Mouse (Mus musculus) limb, embryonic 11.5 days (tissue): ENCODE data around the gene Slit3. TPM values are rescaled to one million over a fixed set of nuclear protein-coding genes. Genes with fewer than 3 reads are reported as not detected.

Source experiments
- ATAC-seq: fragments of 200-750 bp; cut with Nextera tagmentation; 2 replicates; pipeline ENCODE4 v1.8.0; 2017; ENCODE audit warnings: low read depth; ENCODE audit not compliant: insufficient number of reproducible peaks, low FRiP score, low TSS enrichment
- DNase-seq: peaks from one replicate; pipeline ENCODE4 v3.0.0-alpha.2; 2015; ENCODE audit warnings: low spot score
- H3K27ac ChIP-seq: fragments of 300-500 bp; sonication (generic); replicated peaks from 2 replicates; pipeline ENCODE4 v1.5.1; 2014; ENCODE audit warnings: low read depth, mild to moderate bottlenecking, low read length
- H3K27me3 ChIP-seq: fragments of 300-500 bp; sonication (generic); 2 replicates; pipeline ENCODE4 v1.6.1; 2014; ENCODE audit warnings: mild to moderate bottlenecking, low read length, mixed read lengths; ENCODE audit not compliant: control insufficient read depth, insufficient read depth
- H3K36me3 ChIP-seq: fragments of 300-500 bp; sonication (generic); 2 replicates; pipeline ENCODE4 v1.6.1; 2014; ENCODE audit warnings: mild to moderate bottlenecking, low read length, moderate library complexity, mixed read lengths; ENCODE audit not compliant: control insufficient read depth, insufficient read depth
- H3K4me1 ChIP-seq: fragments of 300-500 bp; sonication (generic); 2 replicates; pipeline ENCODE4 v1.6.1; 2014; ENCODE audit warnings: low read length, mixed read lengths; ENCODE audit not compliant: control insufficient read depth, insufficient read depth
- H3K4me2 ChIP-seq: fragments of 300-500 bp; sonication (generic); 2 replicates; pipeline ENCODE4 v1.6.1; 2014; ENCODE audit warnings: low read depth, mild to moderate bottlenecking, moderate library complexity; ENCODE audit not compliant: severe bottlenecking
- H3K4me3 ChIP-seq: fragments of 300-500 bp; sonication (generic); 2 replicates; pipeline ENCODE4 v1.5.1; 2014; ENCODE audit warnings: low read depth, low read length
- H3K9ac ChIP-seq: fragments of 300-500 bp; sonication (generic); 2 replicates; pipeline ENCODE4 v1.6.1; 2014; ENCODE audit warnings: mild to moderate bottlenecking, low read length
- H3K9me3 ChIP-seq: fragments of 300-500 bp; sonication (generic); 2 replicates; pipeline ENCODE4 v1.6.1; 2016; ENCODE audit warnings: low read length; ENCODE audit not compliant: control insufficient read depth
- WGBS: fragments of 180-500 bp; shearing (Covaris S2); extraction: QIAGEN DNeasy Blood & Tissue Kit; methylation state at CpG from one replicate; pipeline ENCODE4 v1.1.7; 2014; 5-methylcytosine and 5-hydroxymethylcytosine counted together
- polyA plus RNA-seq: library from polyadenylated mRNA; unstranded; fragments of >200 nt; fragmentation: Nextera tagmentation; extraction: Ambion mirVana; gene quantifications from 2 replicates; pipeline ENCODE4 v1.2.1, GENCODE M21; 2014

The Slit3 gene
- polyA plus RNA-seq, 1 experiment from 2014 or later, result 30.6 TPM

- Histone ChIP-seq H3K9ac (no peak overlapping the region), H3K9me3 (no peaks in the 10 kb centered on the region), H3K36me3 (no peaks in the 10 kb centered on the region), H3K27ac (no peak overlapping the region), H3K27me3 (no peaks in the 10 kb centered on the region), H3K4me1 (no peaks in the 10 kb centered on the region), H3K4me2 (no peak overlapping the region), H3K4me3 (no peak overlapping the region)
- WGBS, result 83% methylated on average over 2 of the region's 2 CpGs
- DNase-seq (no peak), ATAC-seq (no peak)
Observed at GRCm38 (mm10) chr11:35087454-35087853, 33.6 kb upstream of the Slit3 start.

DNA sequence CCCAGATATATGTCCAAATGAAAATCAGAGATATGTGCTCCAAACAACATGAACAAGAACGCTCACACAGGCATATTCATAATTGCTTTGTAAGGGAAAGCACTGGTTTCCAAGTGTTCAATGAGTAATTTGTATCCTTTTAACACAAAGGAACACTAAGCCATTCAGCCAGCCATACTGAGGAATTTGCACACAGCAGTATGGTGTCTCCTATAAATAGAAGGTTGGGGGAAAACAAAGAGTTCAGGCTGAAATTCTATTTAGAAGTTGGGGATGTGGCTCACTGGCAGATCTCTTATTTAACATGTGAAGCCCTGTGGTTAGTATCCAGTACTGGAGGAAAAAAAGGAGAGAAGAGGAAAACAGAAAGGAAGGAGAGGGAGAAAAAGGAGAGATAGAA, 32.9 kb upstream of the Slit3 start:
- H3K9me3 ChIP-seq, result no peaks in the 10 kb centered on the region
- H3K27me3 ChIP-seq, result no peaks in the 10 kb centered on the region
- H3K4me3 ChIP-seq, result no peak overlapping the region
- 86% methylated on average over 1 of the region's 1 CpGs for WGBS
- ATAC-seq, result no peak
- no peak overlapping the region for H3K9ac ChIP-seq
- no peak for DNase-seq
- no peaks in the 10 kb centered on the region for H3K36me3 ChIP-seq
- H3K4me2 ChIP-seq, result no peak overlapping the region
- H3K27ac ChIP-seq, result no peak overlapping the region
- no peaks in the 10 kb centered on the region for H3K4me1 ChIP-seq

DNA sequence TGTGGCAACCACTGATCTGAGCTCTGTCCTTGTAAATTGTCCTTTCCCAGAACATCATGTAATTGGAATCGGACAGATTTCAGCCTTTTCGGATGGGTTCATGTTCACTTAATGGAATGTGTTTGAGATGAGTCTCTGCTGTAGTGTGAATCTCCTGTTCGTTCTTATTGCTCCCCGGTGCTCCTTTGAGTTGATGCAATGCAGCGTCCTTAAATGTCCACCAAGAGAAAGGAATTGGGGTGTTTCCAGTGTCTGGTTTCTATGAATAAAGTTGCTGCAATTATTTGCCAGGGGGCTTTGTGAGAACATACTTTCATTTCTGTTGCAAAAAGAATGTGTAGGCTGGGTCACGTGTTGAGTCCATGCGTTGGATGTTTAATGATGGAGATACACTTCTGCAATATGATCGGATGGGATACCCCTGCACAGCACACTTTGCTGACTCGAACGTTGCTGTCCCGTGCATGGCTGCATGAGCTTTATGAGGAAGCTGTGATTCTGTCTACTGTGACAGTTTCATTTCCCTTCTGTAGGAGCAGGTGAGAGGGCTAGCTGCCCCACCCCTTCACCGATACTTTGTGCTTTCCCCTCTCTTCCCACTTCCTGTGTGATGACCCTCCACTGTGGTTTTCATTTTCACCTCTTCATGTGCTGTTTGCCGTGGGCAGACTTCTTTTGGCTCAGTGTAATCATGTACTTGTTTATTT, 30.2 kb upstream of the Slit3 start:
- H3K9ac ChIP-seq, result no peak overlapping the region
- no peak overlapping the region for H3K4me2 ChIP-seq
- no peak overlapping the region for H3K4me3 ChIP-seq
- DNase-seq, result no peak
- no peaks in the 10 kb centered on the region for H3K36me3 ChIP-seq
- ATAC-seq, result no peak
- no peaks in the 10 kb centered on the region for H3K4me1 ChIP-seq
- no peak overlapping the region for H3K27ac ChIP-seq
- WGBS, result 91% methylated on average over 13 of the region's 13 CpGs
- no peaks in the 10 kb centered on the region for H3K27me3 ChIP-seq
- H3K9me3 ChIP-seq, result no peaks in the 10 kb centered on the region

DNA sequence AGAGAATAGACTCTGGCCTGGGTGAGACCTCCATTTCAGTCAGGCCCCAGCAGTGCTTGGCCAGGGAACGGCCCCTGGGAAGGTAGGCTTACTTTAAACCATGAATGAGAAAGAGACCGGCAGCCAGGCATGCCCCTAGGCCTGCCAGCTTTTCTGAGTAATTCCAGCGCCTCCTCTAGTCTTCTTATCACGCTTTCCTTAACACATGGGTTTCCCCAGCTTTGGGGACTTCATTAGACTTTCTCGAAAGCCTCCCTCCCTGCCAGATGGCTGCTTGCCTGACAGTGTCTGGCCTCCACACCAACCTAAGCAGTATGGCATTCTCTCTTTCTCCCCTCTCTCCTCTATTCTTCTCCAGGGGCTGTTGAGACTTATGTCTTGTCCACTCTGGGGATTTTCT, 24.5 kb upstream of the Slit3 start:
- no peak for ATAC-seq
- H3K9ac ChIP-seq, result no peak overlapping the region

GRCm38 (mm10) chr11:35109781-35110180, 11.2 kb upstream of the Slit3 start:
- Histone ChIP-seq H3K9ac (no peak overlapping the region), H3K27ac (no peak overlapping the region), H3K4me3 (no peak overlapping the region), H3K9me3 (no peaks in the 10 kb centered on the region), H3K36me3 (no peaks in the 10 kb centered on the region), H3K4me1 (no peaks in the 10 kb centered on the region), H3K4me2 (no peak overlapping the region), H3K27me3 (no peaks in the 10 kb centered on the region)
- DNase-seq, result no peak
- 64% methylated on average over 4 of the region's 4 CpGs for WGBS
- no peak for ATAC-seq

More for the DNA sequence above, 24.5 kb upstream of the Slit3 start:
- no peak overlapping the region for H3K4me2 ChIP-seq
- 51% methylated on average over 5 of the region's 5 CpGs for WGBS
- H3K9me3 ChIP-seq, result no peaks in the 10 kb centered on the region
- DNase-seq, result no peak
- no peaks in the 10 kb centered on the region for H3K36me3 ChIP-seq
- H3K27me3 ChIP-seq, result no peaks in the 10 kb centered on the region
- H3K27ac ChIP-seq, result no peak overlapping the region
- H3K4me3 ChIP-seq, result no peak overlapping the region
- H3K4me1 ChIP-seq, result no peaks in the 10 kb centered on the region

DNA sequence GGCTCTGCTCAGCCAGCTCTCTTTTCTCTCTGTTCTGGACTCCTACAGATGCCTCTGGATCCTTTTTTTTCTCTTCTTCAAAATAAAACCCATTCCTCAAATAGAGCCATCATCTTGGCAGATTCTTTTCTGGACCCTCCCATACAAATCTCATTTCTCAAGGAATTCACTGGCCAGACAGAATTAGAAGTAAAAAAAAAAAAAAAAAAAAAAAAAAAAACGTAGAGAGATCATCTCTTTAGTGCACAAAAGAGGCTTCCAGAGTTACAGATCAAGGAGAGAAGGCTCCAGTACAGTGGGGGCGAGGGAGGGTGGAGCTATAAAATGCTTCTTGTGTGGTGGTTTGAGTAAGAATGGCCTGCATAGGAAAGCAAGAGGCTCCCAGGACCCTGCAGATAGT, 10.2 kb upstream of the Slit3 start:
- Histone ChIP-seq H3K9me3 (no peaks in the 10 kb centered on the region), H3K36me3 (no peaks in the 10 kb centered on the region), H3K4me2 (no peak overlapping the region), H3K4me1 (no peaks in the 10 kb centered on the region), H3K27me3 (no peaks in the 10 kb centered on the region), H3K9ac (no peak overlapping the region), H3K27ac (no peak overlapping the region), H3K4me3 (no peak overlapping the region)
- 47% methylated on average over 2 of the region's 2 CpGs for WGBS
- no peak for ATAC-seq
- DNase-seq, result no peak

DNA sequence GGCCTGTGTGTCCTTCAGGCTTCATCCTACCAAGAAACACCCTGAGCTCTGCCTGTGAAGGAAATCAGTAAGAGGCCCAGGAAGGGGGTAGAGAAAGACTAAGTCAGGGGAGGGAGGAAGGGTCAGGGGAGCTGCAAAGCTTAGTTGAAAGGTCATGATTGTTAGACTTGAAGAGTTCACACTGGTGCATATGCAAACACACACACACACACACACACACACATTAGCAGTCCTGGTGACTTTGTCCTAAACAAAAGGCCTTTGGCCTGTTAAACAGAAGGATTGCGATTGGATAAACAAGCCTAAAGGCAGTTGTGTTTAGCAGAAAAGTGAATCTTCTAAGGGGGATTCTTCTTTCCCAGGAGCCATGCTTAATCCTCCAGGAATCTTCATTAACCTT, 7.7 kb upstream of the Slit3 start:
- Histone ChIP-seq H3K9ac (no peak overlapping the region), H3K4me2 (no peak overlapping the region), H3K4me1 (no peaks in the 10 kb centered on the region), H3K4me3 (no peak overlapping the region), H3K27me3 (no peaks in the 10 kb centered on the region), H3K27ac (no peak overlapping the region), H3K9me3 (no peaks in the 10 kb centered on the region), H3K36me3 (no peaks in the 10 kb centered on the region)
- ATAC-seq (no peak), DNase-seq (no peak)
- 90% methylated on average over 1 of the region's 1 CpGs for WGBS

DNA sequence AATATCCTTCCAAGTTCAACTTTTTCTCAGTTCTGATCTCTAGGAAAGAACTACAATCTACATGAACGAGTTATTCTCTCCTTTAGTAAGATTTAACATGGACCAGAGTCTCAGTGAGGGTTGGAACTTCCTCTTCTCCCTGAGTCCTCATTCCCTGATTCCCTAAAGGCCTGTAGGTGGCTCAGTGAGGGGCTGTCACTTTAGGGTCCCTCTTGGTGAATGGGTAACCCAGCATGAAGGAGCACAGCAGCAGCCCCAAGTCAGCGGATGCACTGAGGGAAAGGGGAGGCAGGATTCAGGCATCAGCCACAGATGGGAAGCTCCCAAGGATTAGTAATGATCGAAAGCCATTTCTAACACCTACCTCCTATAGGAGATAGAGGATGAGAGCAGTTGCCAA, 4.6 kb upstream of the Slit3 start:
- no peak overlapping the region for H3K4me3 ChIP-seq
- no peaks in the 10 kb centered on the region for H3K9me3 ChIP-seq
- ATAC-seq (no peak), DNase-seq (no peak)
- 87% methylated on average over 3 of the region's 3 CpGs for WGBS
- no peak overlapping the region for H3K4me2 ChIP-seq
- peaks cover 15% of the 10 kb centered on the region for H3K4me1 ChIP-seq
- H3K27ac ChIP-seq, result no peak overlapping the region
- no peak overlapping the region for H3K9ac ChIP-seq
- no peaks in the 10 kb centered on the region for H3K36me3 ChIP-seq
- no peaks in the 10 kb centered on the region for H3K27me3 ChIP-seq

GRCm38 (mm10) chr11:35117871-35118270, 3.2 kb upstream of the Slit3 start:
- whole genome bisulfite sequencing, result 83% methylated on average over 3 of the region's 3 CpGs
- H3K4me1 ChIP-seq, result peaks cover 19% of the 10 kb centered on the region
- no peaks in the 10 kb centered on the region for H3K27me3 ChIP-seq
- DNase-seq (no peak), ATAC-seq (no peak)
- no peak overlapping the region for H3K9ac ChIP-seq
- H3K4me2 ChIP-seq, result no peak overlapping the region
- no peaks in the 10 kb centered on the region for H3K9me3 ChIP-seq
- H3K27ac ChIP-seq, result no peak overlapping the region
- no peaks in the 10 kb centered on the region for H3K36me3 ChIP-seq
- no peak overlapping the region for H3K4me3 ChIP-seq
